Mouse (Mus musculus): ENCODE data around the gene Grik1. TPM values are rescaled to one million over a fixed set of nuclear protein-coding genes. Genes with fewer than 3 reads are reported as not detected.

Gene Grik1
- polyA plus RNA-seq, 1 experiment: not detected

- H3K27ac ChIP-seq (ENCODE audit: insufficient read depth, low read length): no peak overlapping the region
- no peaks in the 10 kb centered on the region for H3K36me3 ChIP-seq (ENCODE audit: control insufficient read depth, insufficient read depth, low read length, poor library complexity, severe bottlenecking)
- H3K4me1 ChIP-seq (ENCODE audit: control insufficient read depth, insufficient read depth, low read length): no peaks in the 10 kb centered on the region
- H3K27me3 ChIP-seq (ENCODE audit: control insufficient read depth, insufficient read depth, low read length, poor library complexity, severe bottlenecking): no peaks in the 10 kb centered on the region
- no peak overlapping the region for H3K9ac ChIP-seq (ENCODE audit: low read depth, poor library complexity, severe bottlenecking)
- H3K9me3 ChIP-seq (replicated peaks; ENCODE audit: control insufficient read depth, insufficient read depth, low read length, poor library complexity, severe bottlenecking): no peaks in the 10 kb centered on the region
- TF ChIP-seq EP300 (IDR thresholded peaks at IDR 0.05; ENCODE audit: insufficient read depth, low read depth, low read length) (no peak), CTCF (IDR thresholded peaks at IDR 0.05; ENCODE audit: low read depth, low read length) (no peak), POLR2A (IDR thresholded peaks at IDR 0.05; ENCODE audit: insufficient read depth, low read length) (no peak)
- no peak overlapping the region for H3K4me3 ChIP-seq (ENCODE audit: low read depth, low read length)
Measured at GRCm38 (mm10) chr16:88221932-88222331, 68.1 kb downstream of the Grik1 start.

- Histone ChIP-seq H3K9me3 (replicated peaks; ENCODE audit: control insufficient read depth, insufficient read depth, low read length, poor library complexity, severe bottlenecking) (no peaks in the 10 kb centered on the region), H3K36me3 (ENCODE audit: control insufficient read depth, insufficient read depth, low read length, poor library complexity, severe bottlenecking) (no peaks in the 10 kb centered on the region), H3K4me1 (ENCODE audit: control insufficient read depth, insufficient read depth, low read length) (no peaks in the 10 kb centered on the region), H3K4me3 (ENCODE audit: low read depth, low read length) (no peak overlapping the region), H3K27ac (ENCODE audit: insufficient read depth, low read length) (no peak overlapping the region), H3K27me3 (ENCODE audit: control insufficient read depth, insufficient read depth, low read length, poor library complexity, severe bottlenecking) (no peaks in the 10 kb centered on the region), H3K9ac (ENCODE audit: low read depth, poor library complexity, severe bottlenecking) (no peak overlapping the region)
- TF ChIP-seq POLR2A (IDR thresholded peaks at IDR 0.05; ENCODE audit: insufficient read depth, low read length) (no peak), EP300 (IDR thresholded peaks at IDR 0.05; ENCODE audit: insufficient read depth, low read depth, low read length) (no peak), CTCF (IDR thresholded peaks at IDR 0.05; ENCODE audit: low read depth, low read length) (no peak)
Measured at GRCm38 (mm10) chr16:88212531-88212930, 77.5 kb downstream of the Grik1 start.

GRCm38 (mm10) chr16:88211852-88212251 lies 78.2 kb downstream of the Grik1 start:
- Histone ChIP-seq H3K9me3 (replicated peaks; ENCODE audit: control insufficient read depth, insufficient read depth, low read length, poor library complexity, severe bottlenecking) (no peaks in the 10 kb centered on the region), H3K4me1 (ENCODE audit: control insufficient read depth, insufficient read depth, low read length) (no peaks in the 10 kb centered on the region), H3K9ac (ENCODE audit: low read depth, poor library complexity, severe bottlenecking) (no peak overlapping the region), H3K27me3 (ENCODE audit: control insufficient read depth, insufficient read depth, low read length, poor library complexity, severe bottlenecking) (no peaks in the 10 kb centered on the region), H3K4me3 (ENCODE audit: low read depth, low read length) (no peak overlapping the region), H3K27ac (ENCODE audit: insufficient read depth, low read length) (no peak overlapping the region), H3K36me3 (ENCODE audit: control insufficient read depth, insufficient read depth, low read length, poor library complexity, severe bottlenecking) (no peaks in the 10 kb centered on the region)
- TF ChIP-seq EP300 (IDR thresholded peaks at IDR 0.05; ENCODE audit: insufficient read depth, low read depth, low read length) (no peak), POLR2A (IDR thresholded peaks at IDR 0.05; ENCODE audit: insufficient read depth, low read length) (no peak), CTCF (IDR thresholded peaks at IDR 0.05; ENCODE audit: low read depth, low read length) (no peak)

- Histone ChIP-seq H3K9ac (ENCODE audit: low read depth, poor library complexity, severe bottlenecking) (no peak overlapping the region), H3K27me3 (ENCODE audit: control insufficient read depth, insufficient read depth, low read length, poor library complexity, severe bottlenecking) (peaks cover 1% of the 10 kb centered on the region; the same call in 1 of the 2 replicates), H3K9me3 (replicated peaks; ENCODE audit: control insufficient read depth, insufficient read depth, low read length, poor library complexity, severe bottlenecking) (no peaks in the 10 kb centered on the region), H3K4me1 (ENCODE audit: control insufficient read depth, insufficient read depth, low read length) (no peaks in the 10 kb centered on the region), H3K36me3 (ENCODE audit: control insufficient read depth, insufficient read depth, low read length, poor library complexity, severe bottlenecking) (no peaks in the 10 kb centered on the region), H3K4me3 (ENCODE audit: low read depth, low read length) (no peak overlapping the region), H3K27ac (ENCODE audit: insufficient read depth, low read length) (no peak overlapping the region)
- TF ChIP-seq CTCF (IDR thresholded peaks at IDR 0.05; ENCODE audit: low read depth, low read length) (peak; percentile 78), EP300 (IDR thresholded peaks at IDR 0.05; ENCODE audit: insufficient read depth, low read depth, low read length) (no peak)
Measured at GRCm38 (mm10) chr16:88204400-88204799, 85.7 kb downstream of the Grik1 start.

GRCm38 (mm10) chr16:88203985-88204384 lies 86.1 kb downstream of the Grik1 start:
- no peak overlapping the region for H3K4me3 ChIP-seq (ENCODE audit: low read depth, low read length)
- peaks cover 1% of the 10 kb centered on the region; the same call in 1 of the 2 replicates for H3K27me3 ChIP-seq (ENCODE audit: control insufficient read depth, insufficient read depth, low read length, poor library complexity, severe bottlenecking)
- H3K27ac ChIP-seq (ENCODE audit: insufficient read depth, low read length): no peak overlapping the region
- H3K9ac ChIP-seq (ENCODE audit: low read depth, poor library complexity, severe bottlenecking): no peak overlapping the region
- H3K4me1 ChIP-seq (ENCODE audit: control insufficient read depth, insufficient read depth, low read length): no peaks in the 10 kb centered on the region
- no peaks in the 10 kb centered on the region for H3K9me3 ChIP-seq (replicated peaks; ENCODE audit: control insufficient read depth, insufficient read depth, low read length, poor library complexity, severe bottlenecking)
- H3K36me3 ChIP-seq (ENCODE audit: control insufficient read depth, insufficient read depth, low read length, poor library complexity, severe bottlenecking): no peaks in the 10 kb centered on the region
- no peak for TF ChIP-seq POLR2A (IDR thresholded peaks at IDR 0.05; ENCODE audit: insufficient read depth, low read length)
- no peak for TF ChIP-seq EP300 (IDR thresholded peaks at IDR 0.05; ENCODE audit: insufficient read depth, low read depth, low read length)
- TF ChIP-seq CTCF (IDR thresholded peaks at IDR 0.05; ENCODE audit: low read depth, low read length): no peak

- TF ChIP-seq CTCF (IDR thresholded peaks at IDR 0.05; ENCODE audit: low read depth, low read length) (no peak), EP300 (IDR thresholded peaks at IDR 0.05; ENCODE audit: insufficient read depth, low read depth, low read length) (no peak), POLR2A (IDR thresholded peaks at IDR 0.05; ENCODE audit: insufficient read depth, low read length) (no peak)
- Histone ChIP-seq H3K27ac (ENCODE audit: insufficient read depth, low read length) (no peak overlapping the region), H3K9me3 (replicated peaks; ENCODE audit: control insufficient read depth, insufficient read depth, low read length, poor library complexity, severe bottlenecking) (no peaks in the 10 kb centered on the region), H3K4me1 (ENCODE audit: control insufficient read depth, insufficient read depth, low read length) (no peaks in the 10 kb centered on the region), H3K9ac (ENCODE audit: low read depth, poor library complexity, severe bottlenecking) (no peak overlapping the region), H3K4me3 (ENCODE audit: low read depth, low read length) (no peak overlapping the region), H3K36me3 (ENCODE audit: control insufficient read depth, insufficient read depth, low read length, poor library complexity, severe bottlenecking) (no peaks in the 10 kb centered on the region), H3K27me3 (ENCODE audit: control insufficient read depth, insufficient read depth, low read length, poor library complexity, severe bottlenecking) (no peaks in the 10 kb centered on the region)
Measured at GRCm38 (mm10) chr16:88187433-88188037, 102.5 kb downstream of the Grik1 start.
